Mouse (Mus musculus) frontal cortex, postnatal 36 days (tissue): Measurements from ENCODE around the gene Camta1.

Source experiments
- DNase-seq, 2 experiments: peaks; one replicate each; pipeline ENCODE4 v3.0.0; 2022; ENCODE audit warnings: low spot score in 2 of 2

The Camta1 gene

GRCm38 (mm10) chr4:151604481-151604880 is 257.2 kb downstream of the Camta1 start:
- peak; percentile 24 to 46 for DNase-seq

- no peak for DNase-seq
These were observed 258.1 kb downstream of the Camta1 start for GRCm38 (mm10) chr4:151603586-151603985.

- no peak for DNase-seq
These were observed 266.6 kb downstream of the Camta1 start for GRCm38 (mm10) chr4:151595116-151595515.

GRCm38 (mm10) chr4:151593042-151593441 is 268.6 kb downstream of the Camta1 start:
- DNase-seq = peak in 1 of 2 experiments; percentile 76

GRCm38 (mm10) chr4:151586074-151586473 is 275.6 kb downstream of the Camta1 start:
- no peak for DNase-seq

- DNase-seq = no peak
These were observed 283.7 kb downstream of the Camta1 start for GRCm38 (mm10) chr4:151577961-151578360.

GRCm38 (mm10) chr4:151576291-151577108 is 285.2 kb downstream of the Camta1 start:
- peak; percentile 42 to 56 for DNase-seq

GRCm38 (mm10) chr4:151572716-151573115 is 289.0 kb downstream of the Camta1 start:
- DNase-seq = no peak

GRCm38 (mm10) chr4:151569586-151569985 is 292.1 kb downstream of the Camta1 start:
- no peak for DNase-seq

- no peak for DNase-seq
These were observed 292.8 kb downstream of the Camta1 start for GRCm38 (mm10) chr4:151568887-151569286.

- DNase-seq = no peak
These were observed 294.6 kb downstream of the Camta1 start for GRCm38 (mm10) chr4:151567105-151567504.

- DNase-seq = no peak
These were observed 306.2 kb downstream of the Camta1 start for GRCm38 (mm10) chr4:151555505-151555904.

GRCm38 (mm10) chr4:151549523-151549922 is 312.2 kb downstream of the Camta1 start:
- DNase-seq = no peak

GRCm38 (mm10) chr4:151545452-151545851 is 316.2 kb downstream of the Camta1 start:
- DNase-seq = no peak

- DNase-seq = no peak
These were observed 317.5 kb downstream of the Camta1 start for GRCm38 (mm10) chr4:151544191-151544590.

GRCm38 (mm10) chr4:151540546-151540945 is 321.1 kb downstream of the Camta1 start:
- DNase-seq = no peak

GRCm38 (mm10) chr4:151539881-151540280 is 321.8 kb downstream of the Camta1 start:
- no peak for DNase-seq

GRCm38 (mm10) chr4:151539167-151539525 is 322.5 kb downstream of the Camta1 start:
- no peak for DNase-seq

GRCm38 (mm10) chr4:151538446-151539166 is 323.1 kb downstream of the Camta1 start:
- DNase-seq = peak in 1 of 2 experiments; percentile 4

GRCm38 (mm10) chr4:151535916-151536450 is 325.7 kb downstream of the Camta1 start:
- DNase-seq = no peak

GRCm38 (mm10) chr4:151533451-151533850 is 328.2 kb downstream of the Camta1 start:
- DNase-seq = no peak

- DNase-seq = no peak
These were observed 333.2 kb downstream of the Camta1 start for GRCm38 (mm10) chr4:151528436-151528835.

- DNase-seq = no peak
These were observed 333.9 kb downstream of the Camta1 start for GRCm38 (mm10) chr4:151527763-151528162.
